Mouse (Mus musculus): Measurements from ENCODE around the gene Hdac7.

- no peak for TF ChIP-seq CTCF (IDR thresholded peaks at IDR 0.05; ENCODE audit: low read depth)
- TF ChIP-seq EP300 (IDR thresholded peaks at IDR 0.05; ENCODE audit: low read depth) = no peak
Observed at GRCm38 (mm10) chr15:97748309-97748708, 96.0 kb downstream of the Hdac7 start.

Measured in liver, postnatal 0 days (tissue).